Mouse (Mus musculus) embryonic fibroblast, embryonic 13.5 days (primary cell): ENCODE measurements around the gene Ehbp1l1. TPM values are rescaled to one million over a fixed set of nuclear protein-coding genes. Genes with fewer than 3 reads are reported as not detected.

ENCODE experiments used
- H3K27ac ChIP-seq: 2 replicates; pipeline ENCODE4 v1.5.1; 2012; ENCODE audit warnings: low read length, control low read depth, inconsistent platforms; ENCODE audit not compliant: insufficient read depth
- H3K4me1 ChIP-seq: 2 replicates; pipeline ENCODE4 v1.6.1; 2011; ENCODE audit warnings: low read length; ENCODE audit not compliant: control insufficient read depth, insufficient read depth
- H3K4me3 ChIP-seq: 2 replicates; pipeline ENCODE4 v1.5.1; 2011; ENCODE audit warnings: mild to moderate bottlenecking, control low read depth, low read length; ENCODE audit not compliant: insufficient read depth
- CTCF ChIP-seq: IDR thresholded peaks from 2 replicates; pipeline ENCODE4 v1.5.1; 2011; ENCODE audit warnings: mild to moderate bottlenecking, control low read depth, low read length, moderate library complexity, borderline replicate concordance; ENCODE audit not compliant: insufficient read depth
- POLR2A ChIP-seq: IDR thresholded peaks from 2 replicates; pipeline ENCODE4 v1.6.1; 2011; ENCODE audit warnings: low read depth, mild to moderate bottlenecking, control low read depth, low read length, moderate library complexity
- polyA plus RNA-seq: library from polyadenylated mRNA; stranded (reverse); fragments of >200 nt; gene quantifications from 2 replicates; pipeline ENCODE4 v1.2.4, GENCODE M21; 2011; ENCODE audit warnings: low read depth; ENCODE audit not compliant: missing spikeins, insufficient read length

The Ehbp1l1 gene
- polyA plus RNA-seq, 1 experiment = 62.8 TPM

- H3K4me3 ChIP-seq = no peak overlapping the region
- no peak overlapping the region for H3K27ac ChIP-seq
- no peak for TF ChIP-seq CTCF
- TF ChIP-seq POLR2A = no peak
- 0 out of 2 replicates have a peak, but pooled peaks cover 8% of the 10 kb centered on the region for H3K4me1 ChIP-seq
These were observed 15.5 kb downstream of the Ehbp1l1 start for GRCm38 (mm10) chr19:5710581-5710980.

- TF ChIP-seq CTCF (no peak), POLR2A (no peak)
- Histone ChIP-seq H3K4me1 (peaks cover 11% of the 10 kb centered on the region; the same call in 1 of the 2 replicates), H3K27ac (no peak overlapping the region), H3K4me3 (no peak overlapping the region)
These were observed 16.0 kb downstream of the Ehbp1l1 start for GRCm38 (mm10) chr19:5710068-5710467.

GRCm38 (mm10) chr19:5704801-5705571, 21.1 kb downstream of the Ehbp1l1 start:
- Histone ChIP-seq H3K4me1 (peaks cover 3% of the 10 kb centered on the region; the same call in 1 of the 2 replicates), H3K4me3 (no peak overlapping the region), H3K27ac (peak overlapping the region; percentile 62)
- TF ChIP-seq CTCF (no peak), POLR2A (no peak)

- Histone ChIP-seq H3K4me1 (peaks cover 3% of the 10 kb centered on the region; the same call in 1 of the 2 replicates), H3K27ac (peak within 1 kb of the TSS; percentile 62), H3K4me3 (no peak within 1 kb of the TSS)
- TF ChIP-seq POLR2A (0 out of 2 replicates have a peak, but pooled peaks have one; percentile 33), CTCF (no peak)
These were observed 21.8 kb downstream of the Ehbp1l1 start, which contains the start of gene Kcnk7 for GRCm38 (mm10) chr19:5704163-5704800. Gene Kcnk7, plus strand, starts transcription at chr19:5704367.

GRCm38 (mm10) chr19:5695849-5696462, 30.2 kb downstream of the Ehbp1l1 start:
- Histone ChIP-seq H3K4me3 (no peak overlapping the region), H3K27ac (no peak overlapping the region)
- TF ChIP-seq POLR2A (no peak), CTCF (no peak)

GRCm38 (mm10) chr19:5693801-5694200, 32.3 kb downstream of the Ehbp1l1 start:
- Histone ChIP-seq H3K4me1 (peaks cover 2% of the 10 kb centered on the region; the same call in 1 of the 2 replicates), H3K27ac (no peak overlapping the region), H3K4me3 (no peak overlapping the region)
- TF ChIP-seq POLR2A (no peak), CTCF (no peak)

More at GRCm38 (mm10) chr19:5695849-5696462, 30.2 kb downstream of the Ehbp1l1 start:
- H3K4me1 ChIP-seq = peaks cover 2% of the 10 kb centered on the region; the same call in 1 of the 2 replicates

GRCm38 (mm10) chr19:5692913-5693396, 33.2 kb downstream of the Ehbp1l1 start:
- Histone ChIP-seq H3K4me3 (0 out of 2 replicates have a peak overlapping the region, but pooled peaks have one; percentile 0), H3K27ac (no peak overlapping the region), H3K4me1 (peaks cover 2% of the 10 kb centered on the region; the same call in 1 of the 2 replicates)
- TF ChIP-seq CTCF (no peak), POLR2A (no peak)

- H3K4me1 ChIP-seq = peaks cover 4% of the 10 kb centered on the region; the same call in 1 of the 2 replicates
These were observed 33.8 kb downstream of the Ehbp1l1 start for GRCm38 (mm10) chr19:5692086-5692912.

More at GRCm38 (mm10) chr19:5692086-5692912, 33.8 kb downstream of the Ehbp1l1 start:
- no peak for TF ChIP-seq POLR2A
- no peak for TF ChIP-seq CTCF
- Histone ChIP-seq H3K27ac (no peak overlapping the region), H3K4me3 (peak overlapping the region; percentile 86)
